Mouse (Mus musculus): Measurements from ENCODE around the gene Kcnk12. TPM values are rescaled to one million over a fixed set of nuclear protein-coding genes. Genes with fewer than 3 reads are reported as not detected.

The Kcnk12 gene
- polyA plus RNA-seq, 1 experiment from 2014 or later, result 0.44 TPM

DNA sequence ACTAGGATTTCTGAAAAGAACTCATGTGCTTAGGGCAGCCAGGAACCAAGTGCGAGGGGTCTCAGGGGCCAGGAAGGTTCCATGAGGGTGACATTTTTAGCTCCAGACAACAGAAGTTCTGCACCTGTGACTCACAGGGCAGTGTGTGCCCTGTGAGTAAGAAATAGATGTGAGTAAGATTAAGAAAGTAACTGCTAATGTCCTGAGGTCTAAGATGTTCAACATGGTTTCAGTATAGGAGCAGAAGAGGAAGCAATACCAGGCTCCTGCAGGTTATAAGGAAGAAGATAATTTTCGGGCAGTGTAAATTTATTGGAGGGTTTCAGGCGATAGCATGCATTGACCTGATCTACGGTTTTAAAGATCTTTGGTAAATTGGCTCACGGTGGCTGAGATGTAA is 16.6 kb downstream of the Kcnk12 start:
- ATAC-seq (replicated peaks), result no peak
- H3K36me3 ChIP-seq (replicated peaks), result no peaks in the 10 kb centered on the region
- no peak overlapping the region for H3K4me3 ChIP-seq
- H3K27ac ChIP-seq, result no peak overlapping the region
- H3K9ac ChIP-seq, result no peak overlapping the region
- H3K4me1 ChIP-seq, result no peaks in the 10 kb centered on the region
- no peak overlapping the region for H3K4me2 ChIP-seq
- 96% methylated on average over 5 of the region's 5 CpGs for WGBS
- no peaks in the 10 kb centered on the region for H3K27me3 ChIP-seq (replicated peaks)
- H3K9me3 ChIP-seq, result no peaks in the 10 kb centered on the region

DNA sequence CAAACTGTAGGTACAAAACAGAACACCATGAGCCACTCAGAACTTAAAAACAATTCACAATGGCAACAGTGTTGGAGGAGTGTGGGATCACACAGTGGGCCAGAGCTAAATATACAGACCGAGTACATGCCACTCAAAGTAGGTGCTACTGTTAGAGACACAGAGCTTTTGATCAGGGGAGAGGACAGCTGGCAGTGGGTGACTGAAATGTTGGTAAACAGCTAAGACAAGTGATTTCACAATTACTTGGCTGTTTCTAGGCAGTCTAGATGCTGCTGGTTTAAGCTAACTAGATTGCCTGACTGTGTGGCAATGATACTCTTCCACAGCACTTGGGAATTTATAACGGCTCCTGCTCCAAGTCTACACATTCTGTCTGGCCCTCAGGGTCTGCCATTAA is 17.6 kb downstream of the Kcnk12 start:
- Histone ChIP-seq H3K36me3 (replicated peaks) (no peaks in the 10 kb centered on the region), H3K27ac (no peak overlapping the region), H3K4me2 (no peak overlapping the region), H3K9ac (no peak overlapping the region), H3K4me1 (no peaks in the 10 kb centered on the region), H3K4me3 (no peak overlapping the region), H3K9me3 (no peaks in the 10 kb centered on the region), H3K27me3 (replicated peaks) (no peaks in the 10 kb centered on the region)
- ATAC-seq (replicated peaks), result no peak
- WGBS, result 59% methylated on average over 2 of the region's 2 CpGs

DNA sequence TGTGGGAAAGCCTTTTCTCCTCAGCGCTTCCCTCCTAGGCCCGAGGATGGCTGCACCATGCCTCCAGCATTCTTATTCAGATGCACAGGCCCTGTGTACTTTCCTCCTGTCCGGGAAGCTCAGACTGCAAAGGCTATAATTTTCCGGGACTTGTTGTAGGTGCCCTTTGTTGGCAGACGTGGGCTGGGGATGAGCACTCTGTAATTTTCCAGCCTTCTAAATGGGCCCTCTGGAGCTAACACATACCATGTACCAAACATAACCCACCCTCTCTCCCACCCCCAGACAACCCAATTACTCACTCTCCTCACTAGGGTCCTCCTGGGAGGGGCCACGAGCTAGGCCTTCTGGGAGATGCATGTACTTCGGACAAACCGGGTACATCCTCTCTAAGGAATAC is 22.8 kb downstream of the Kcnk12 start:
- WGBS, result 85% methylated on average over 8 of the region's 8 CpGs

DNA sequence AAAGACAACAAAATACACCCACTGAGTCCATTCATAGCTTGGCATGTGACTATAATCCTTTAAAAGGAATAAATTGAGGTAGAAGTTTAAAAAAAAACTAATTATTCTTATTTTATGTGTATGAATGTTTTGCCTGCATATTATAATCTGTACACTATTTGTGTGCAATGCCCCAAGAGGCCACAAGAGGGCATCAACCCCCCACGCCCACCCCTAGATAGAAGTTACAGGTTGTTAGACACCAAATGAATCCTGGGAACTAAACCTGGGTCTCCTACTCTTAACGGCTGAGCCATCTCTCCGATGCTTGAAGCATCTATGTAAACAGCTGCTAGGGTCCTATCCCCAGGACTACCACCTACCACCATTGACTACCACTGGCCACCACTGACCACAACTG is 24.6 kb downstream of the Kcnk12 start:
- 70% methylated on average over 3 of the region's 3 CpGs for WGBS
- H3K27me3 ChIP-seq (replicated peaks), result no peaks in the 10 kb centered on the region
- H3K9me3 ChIP-seq, result no peaks in the 10 kb centered on the region
- no peak overlapping the region for H3K27ac ChIP-seq
- no peaks in the 10 kb centered on the region for H3K4me1 ChIP-seq
- H3K4me2 ChIP-seq, result no peak overlapping the region
- no peak for ATAC-seq (replicated peaks)
- no peak overlapping the region for H3K9ac ChIP-seq
- H3K4me3 ChIP-seq, result no peak overlapping the region
- no peaks in the 10 kb centered on the region for H3K36me3 ChIP-seq (replicated peaks)

More for the DNA sequence above, 22.8 kb downstream of the Kcnk12 start:
- Histone ChIP-seq H3K4me1 (no peaks in the 10 kb centered on the region), H3K4me3 (no peak overlapping the region), H3K9ac (no peak overlapping the region), H3K36me3 (replicated peaks) (no peaks in the 10 kb centered on the region), H3K27me3 (replicated peaks) (no peaks in the 10 kb centered on the region), H3K4me2 (no peak overlapping the region), H3K9me3 (no peaks in the 10 kb centered on the region), H3K27ac (no peak overlapping the region)
- no peak for ATAC-seq (replicated peaks)

DNA sequence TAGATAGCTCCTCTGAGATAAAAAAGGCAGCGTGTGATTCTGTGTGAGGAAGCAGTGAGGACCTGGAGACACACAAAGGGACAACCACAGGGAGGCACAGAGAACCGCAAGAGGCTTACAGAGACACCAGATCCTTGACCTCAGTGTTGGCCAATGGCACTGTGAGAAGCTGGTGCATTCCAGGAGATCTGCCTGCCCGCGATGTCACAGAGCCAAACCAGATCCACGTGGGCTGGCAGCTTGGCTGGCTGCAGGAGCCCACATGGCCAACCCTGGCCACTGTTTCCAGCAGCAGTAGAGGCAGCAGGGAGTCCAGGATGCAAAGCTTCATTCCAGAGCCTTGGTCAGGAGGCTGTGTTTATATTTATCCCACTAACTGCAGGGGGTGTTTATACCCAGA is 27.0 kb downstream of the Kcnk12 start:
- no peaks in the 10 kb centered on the region for H3K9me3 ChIP-seq
- H3K9ac ChIP-seq, result no peak overlapping the region
- no peak overlapping the region for H3K4me2 ChIP-seq
- no peaks in the 10 kb centered on the region for H3K4me1 ChIP-seq
- 38% methylated on average over 5 of the region's 5 CpGs for whole genome bisulfite sequencing
- H3K27me3 ChIP-seq (replicated peaks), result no peaks in the 10 kb centered on the region
- no peak overlapping the region for H3K4me3 ChIP-seq
- no peak for ATAC-seq (replicated peaks)
- no peaks in the 10 kb centered on the region for H3K36me3 ChIP-seq (replicated peaks)
- no peak overlapping the region for H3K27ac ChIP-seq

DNA sequence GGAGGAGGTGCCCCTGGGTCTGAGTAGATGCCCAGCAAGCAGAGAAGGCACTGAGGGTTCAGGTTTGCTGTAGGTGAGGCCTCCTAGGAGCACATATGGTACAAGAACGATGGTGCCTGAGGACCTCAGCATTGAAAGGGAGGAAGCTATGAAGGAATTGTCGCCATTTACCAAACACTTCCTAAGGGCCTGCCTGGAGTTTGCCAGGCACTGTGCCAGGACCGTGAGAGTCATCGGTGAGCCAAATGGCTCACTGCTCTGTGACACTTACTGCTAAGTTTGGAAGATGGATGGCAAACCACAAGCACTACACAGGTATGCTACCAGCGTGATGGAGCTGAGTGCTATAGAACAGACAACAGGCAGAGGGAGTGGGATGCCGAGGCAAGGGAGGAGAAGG is 30.9 kb downstream of the Kcnk12 start:
- no peaks in the 10 kb centered on the region for H3K9me3 ChIP-seq
- no peaks in the 10 kb centered on the region for H3K36me3 ChIP-seq (replicated peaks)
- H3K27me3 ChIP-seq (replicated peaks), result no peaks in the 10 kb centered on the region
- no peaks in the 10 kb centered on the region for H3K4me1 ChIP-seq
- H3K4me2 ChIP-seq, result no peak overlapping the region
- H3K4me3 ChIP-seq, result no peak overlapping the region
- WGBS, result 88% methylated on average over 6 of the region's 6 CpGs
- no peak overlapping the region for H3K27ac ChIP-seq
- ATAC-seq (replicated peaks), result no peak
- no peak overlapping the region for H3K9ac ChIP-seq

DNA sequence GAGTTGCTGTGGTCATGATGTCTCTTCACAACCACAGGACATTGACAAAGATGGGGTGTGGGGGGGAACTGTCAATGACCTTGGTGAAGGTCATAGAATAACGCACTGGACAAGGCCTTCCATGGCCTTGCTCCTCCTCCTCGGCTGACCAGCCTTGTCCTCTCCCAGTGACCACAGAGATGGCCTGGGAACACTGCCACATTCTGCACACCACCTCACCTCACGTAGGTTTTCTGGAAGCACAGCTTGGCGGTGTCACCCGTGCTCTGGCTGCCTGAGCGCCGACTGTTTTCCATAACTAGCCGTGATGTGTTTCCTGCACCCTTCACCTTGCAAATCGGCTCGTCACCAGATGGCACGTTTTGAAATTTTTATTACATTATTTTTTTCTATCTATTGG is 32.8 kb downstream of the Kcnk12 start:
- H3K4me2 ChIP-seq, result no peak overlapping the region
- WGBS, result 96% methylated on average over 11 of the region's 11 CpGs
- H3K4me3 ChIP-seq, result no peak overlapping the region
- no peaks in the 10 kb centered on the region for H3K27me3 ChIP-seq (replicated peaks)
- H3K9me3 ChIP-seq, result no peaks in the 10 kb centered on the region
- no peaks in the 10 kb centered on the region for H3K4me1 ChIP-seq
- ATAC-seq (replicated peaks), result no peak
- no peaks in the 10 kb centered on the region for H3K36me3 ChIP-seq (replicated peaks)
- H3K27ac ChIP-seq, result no peak overlapping the region
- H3K9ac ChIP-seq, result no peak overlapping the region

DNA sequence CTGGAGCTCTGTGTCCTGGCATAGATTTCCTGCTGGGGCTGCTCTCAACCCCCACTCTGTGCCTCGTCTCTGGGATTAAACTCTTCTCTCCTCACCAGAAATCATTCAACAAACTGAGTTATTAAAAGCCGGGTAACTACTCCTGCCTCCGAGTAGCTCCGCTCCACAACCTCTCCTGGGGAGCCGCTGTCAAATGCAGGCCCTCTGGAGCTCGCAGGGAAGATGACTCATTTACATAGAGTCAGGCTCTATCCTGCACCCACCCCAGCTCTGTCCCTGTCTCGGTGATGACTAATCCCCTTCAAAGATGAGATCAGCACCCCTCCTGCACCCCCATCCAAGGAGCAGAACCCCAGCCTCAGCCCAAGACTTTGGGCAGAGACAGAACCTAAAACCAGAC is 34.6 kb downstream of the Kcnk12 start:
- 28% methylated on average over 7 of the region's 7 CpGs for WGBS
- H3K9ac ChIP-seq, result no peak overlapping the region

DNA sequence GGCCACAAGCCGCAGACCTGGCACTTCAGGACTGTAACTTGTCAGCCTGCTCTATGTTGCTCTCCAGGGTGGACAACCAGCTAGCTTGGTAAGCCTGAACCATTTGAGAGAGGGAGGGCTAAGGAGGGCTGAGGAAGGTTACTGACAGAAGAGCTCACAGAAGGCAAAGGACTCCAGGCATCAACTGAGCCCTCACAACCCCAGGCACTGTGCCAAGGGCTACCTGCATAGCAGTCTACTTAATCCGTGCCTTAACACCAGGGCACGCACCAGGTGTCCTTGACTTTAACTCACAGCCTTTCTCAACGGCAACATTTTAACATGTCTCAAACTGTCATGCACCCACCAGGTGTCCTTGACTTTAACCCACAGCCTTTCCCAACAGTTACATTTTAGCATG is 37.5 kb downstream of the Kcnk12 start:
- Histone ChIP-seq H3K27ac (no peak overlapping the region), H3K4me2 (no peak overlapping the region), H3K9me3 (no peaks in the 10 kb centered on the region), H3K9ac (no peak overlapping the region), H3K27me3 (replicated peaks) (no peaks in the 10 kb centered on the region), H3K4me1 (no peaks in the 10 kb centered on the region), H3K4me3 (no peak overlapping the region), H3K36me3 (replicated peaks) (no peaks in the 10 kb centered on the region)
- no peak for ATAC-seq (replicated peaks)
- 91% methylated on average over 4 of the region's 4 CpGs for WGBS

More for the DNA sequence above, 34.6 kb downstream of the Kcnk12 start:
- H3K4me3 ChIP-seq, result no peak overlapping the region
- no peak overlapping the region for H3K4me2 ChIP-seq
- no peaks in the 10 kb centered on the region for H3K27me3 ChIP-seq (replicated peaks)
- H3K4me1 ChIP-seq, result no peaks in the 10 kb centered on the region
- ATAC-seq (replicated peaks), result no peak
- no peaks in the 10 kb centered on the region for H3K9me3 ChIP-seq
- H3K27ac ChIP-seq, result no peak overlapping the region
- H3K36me3 ChIP-seq (replicated peaks), result no peaks in the 10 kb centered on the region

DNA sequence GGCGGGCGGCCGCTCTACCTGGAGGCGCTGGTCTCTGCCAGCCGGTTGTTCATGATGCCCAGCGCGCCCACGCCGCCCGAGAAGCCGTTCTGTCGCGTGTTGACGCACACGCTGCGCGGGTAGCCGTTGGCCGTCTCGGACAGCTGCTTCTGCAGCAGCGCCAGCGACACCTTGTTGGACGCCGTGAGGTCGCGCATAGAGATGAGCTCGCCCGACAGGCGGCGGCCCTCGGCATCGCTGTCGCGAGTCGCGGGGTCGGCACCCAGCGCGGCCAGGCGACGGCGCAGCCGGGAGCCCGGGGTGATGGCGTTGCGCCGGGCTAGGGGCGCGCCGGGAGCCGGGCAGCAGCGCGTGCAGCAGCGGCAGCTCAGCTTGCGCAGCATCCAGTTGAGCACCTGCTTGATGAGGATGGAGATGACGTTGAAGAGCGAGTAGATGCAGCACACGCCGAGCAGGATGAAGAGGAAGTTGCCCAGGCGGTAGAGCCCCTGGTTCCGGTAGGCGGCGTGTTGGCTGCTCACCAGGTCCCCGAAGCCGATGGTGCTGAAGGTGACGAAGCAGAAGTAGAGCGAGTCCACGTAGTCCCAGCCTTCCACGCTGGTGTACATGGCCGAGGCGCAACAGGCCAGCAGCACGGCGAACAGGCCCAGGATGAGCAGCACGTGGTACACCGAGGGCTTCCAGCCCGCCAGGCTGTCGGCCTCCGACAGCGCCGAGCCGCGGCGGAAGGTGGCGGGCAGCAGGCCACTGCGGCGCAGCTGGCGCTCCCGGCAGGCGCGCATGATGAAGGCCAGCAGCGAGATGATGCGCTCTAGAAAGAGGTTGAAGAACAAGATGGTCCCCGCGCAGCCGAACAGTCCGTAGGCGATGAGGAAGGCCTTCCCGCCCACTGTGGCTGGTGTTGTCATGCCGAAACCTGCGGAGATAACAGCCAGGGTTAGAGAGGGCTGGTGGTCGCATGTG is 51.6 kb downstream of the Kcnk12 start:
- no peaks in the 10 kb centered on the region for H3K9me3 ChIP-seq
- 3% methylated on average over 101 of the region's 101 CpGs for WGBS
- no peaks in the 10 kb centered on the region for H3K36me3 ChIP-seq (replicated peaks)
- peak overlapping the region; percentile 52 for H3K9ac ChIP-seq
- H3K4me2 ChIP-seq, result peak overlapping the region; percentile 95
- peaks cover 23% of the 10 kb centered on the region for H3K27me3 ChIP-seq (replicated peaks)
- peaks cover 20% of the 10 kb centered on the region for H3K4me1 ChIP-seq
- peak; percentile 92 for ATAC-seq (replicated peaks)
- peak overlapping the region; percentile 83 for H3K27ac ChIP-seq
- peak overlapping the region; percentile 62 for H3K4me3 ChIP-seq

DNA sequence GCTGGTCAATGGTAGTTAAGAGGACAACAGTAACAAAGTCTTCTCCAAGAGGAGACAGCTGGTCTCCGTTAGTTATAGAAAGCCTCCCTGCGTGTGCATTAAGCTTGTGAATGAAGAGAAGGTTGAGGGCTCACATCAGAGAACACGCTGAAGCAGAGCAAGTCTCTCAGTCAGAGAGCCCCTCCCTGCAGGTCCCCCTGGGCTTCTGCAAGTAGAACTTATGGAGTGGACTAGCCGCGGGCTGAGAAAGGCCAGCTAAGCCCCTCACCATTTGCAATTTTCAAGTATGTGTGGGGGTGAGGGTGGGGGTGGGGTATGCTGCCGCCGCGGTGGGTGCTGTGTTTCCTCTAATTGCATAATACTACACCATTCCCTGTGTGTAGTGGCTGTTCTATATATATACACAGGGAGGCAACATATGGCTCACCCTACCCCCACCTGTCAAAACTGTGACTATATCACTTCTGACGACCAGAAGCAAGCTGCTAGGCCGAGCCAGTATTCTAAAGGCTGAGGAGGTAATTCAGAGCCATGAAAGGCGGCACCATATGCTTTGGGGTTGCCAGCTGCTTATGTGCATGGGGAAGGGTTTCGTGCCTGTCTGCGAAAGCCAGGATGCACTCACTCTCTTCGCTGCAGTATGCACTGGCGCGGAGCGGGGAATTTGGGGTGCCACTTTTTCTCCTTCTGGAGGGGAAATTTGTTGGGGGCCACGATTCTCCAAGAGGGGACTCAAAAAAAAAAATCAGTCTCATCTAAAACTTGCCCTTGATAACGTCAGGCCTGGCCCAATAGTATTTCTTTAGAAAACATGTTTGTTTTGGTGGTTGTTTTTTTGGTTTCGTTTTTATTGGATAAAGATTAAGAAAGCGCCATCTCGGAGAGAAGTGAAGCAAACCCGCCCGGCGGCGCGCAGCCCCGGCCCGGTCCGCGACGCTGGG is 52.5 kb downstream of the Kcnk12 start:
- Histone ChIP-seq H3K4me3 (peak overlapping the region; percentile 62), H3K36me3 (replicated peaks) (no peaks in the 10 kb centered on the region), H3K27me3 (replicated peaks) (peaks cover 23% of the 10 kb centered on the region), H3K27ac (peak overlapping the region; percentile 83), H3K4me1 (peaks cover 20% of the 10 kb centered on the region), H3K4me2 (peak overlapping the region; percentile 95), H3K9me3 (no peaks in the 10 kb centered on the region), H3K9ac (peak overlapping the region; percentile 52)
- ATAC-seq (replicated peaks), result 0 out of 2 replicates have a peak, but pooled peaks have one; percentile 15
- WGBS, result 8% methylated on average over 32 of the region's 32 CpGs

DNA sequence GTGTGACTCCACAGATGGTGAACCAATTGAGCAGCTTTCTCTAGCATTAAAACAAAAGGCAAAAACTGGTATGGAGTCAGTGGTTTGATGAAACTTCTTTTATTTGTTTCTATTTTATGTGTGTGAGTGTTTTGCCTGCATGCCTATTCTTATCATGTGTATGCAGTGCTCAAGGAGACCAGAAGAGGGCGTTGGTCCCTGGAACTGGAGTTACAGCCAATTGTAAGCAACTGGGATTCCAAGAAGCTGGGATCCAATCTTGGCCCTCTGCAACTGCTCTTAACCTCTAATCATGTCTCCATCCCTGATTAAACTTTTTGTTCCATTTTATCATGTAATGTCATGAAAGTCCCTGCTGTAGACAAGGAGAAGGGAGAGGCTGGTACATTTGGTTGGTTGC is 58.0 kb downstream of the Kcnk12 start:
- Histone ChIP-seq H3K4me1 (no peaks in the 10 kb centered on the region), H3K4me2 (no peak overlapping the region), H3K9ac (no peak overlapping the region), H3K36me3 (replicated peaks) (no peaks in the 10 kb centered on the region), H3K9me3 (no peaks in the 10 kb centered on the region), H3K27ac (no peak overlapping the region), H3K4me3 (no peak overlapping the region), H3K27me3 (replicated peaks) (0 out of 2 replicates have a peak, but pooled peaks cover 8% of the 10 kb centered on the region)
- WGBS, result 50% methylated on average over 1 of the region's 1 CpGs
- ATAC-seq (replicated peaks), result no peak
